Mouse (Mus musculus): ENCODE results near the gene Vmn1r169. TPM values are rescaled to one million over a fixed set of nuclear protein-coding genes. Genes with fewer than 3 reads are reported as not detected.
"Not testable (repeated sequence)": the region's sequence is repeated elsewhere in the genome, so short reads cannot be mapped to it uniquely, and the experiment has no call there.

The Vmn1r169 gene
- not detected in 2 replicates for polyA plus RNA-seq (2014; fragmentation: Nextera tagmentation; extraction: Ambion mirVana)

DNA sequence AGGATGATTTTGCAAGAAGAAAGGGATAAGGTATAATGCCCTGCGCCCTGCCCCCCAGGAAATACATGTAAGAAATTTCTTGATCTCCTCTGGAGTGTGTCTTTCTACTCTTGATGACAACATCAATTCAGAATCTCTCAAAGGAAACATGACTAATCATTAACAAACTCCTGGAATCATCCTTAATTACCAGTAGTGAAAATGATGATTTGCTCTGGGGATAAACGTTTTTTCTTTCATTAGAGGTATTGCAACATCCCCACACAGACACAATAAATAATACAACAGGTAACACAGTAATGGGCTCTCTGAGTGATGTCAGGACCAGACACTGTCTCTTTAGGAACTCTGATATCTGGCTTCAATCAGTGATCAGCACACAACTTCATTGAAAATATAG is at the start of gene Vmn1r169:
TSS of gene Vmn1r169 (plus strand) at position 301 of the 400 bp plus-strand sequence.
- 60% methylated on average over 1 of the region's 2 CpGs for WGBS (ENCODE audit: insufficient replicate concordance)
- H3K27ac ChIP-seq (ENCODE audit: low read depth, low read length); ATAC-seq (replicated peaks; ENCODE audit: insufficient number of reproducible peaks, low FRiP score, low TSS enrichment): not testable (repeated sequence)

GRCm38 (mm10) chr7:23539432-23539831 is 35.9 kb upstream of the Vmn1r169 start, which contains the start of gene Vmn1r168:
Gene Vmn1r168, plus strand, starts transcription at chr7:23539732.
- not testable (repeated sequence) for H3K4me1 ChIP-seq (ENCODE audit: control insufficient read depth, insufficient read depth, low read length); H3K27me3 ChIP-seq (ENCODE audit: control insufficient read depth, insufficient read depth, low read length); H3K9me3 ChIP-seq (replicated peaks; ENCODE audit: control insufficient read depth, low read length); H3K36me3 ChIP-seq (ENCODE audit: control insufficient read depth, insufficient read depth, low read length); H3K27ac ChIP-seq (ENCODE audit: low read depth, low read length); H3K9ac ChIP-seq (ENCODE audit: low read depth, low read length); H3K4me3 ChIP-seq (ENCODE audit: low read depth, low read length); H3K4me2 ChIP-seq; ATAC-seq (replicated peaks; ENCODE audit: insufficient number of reproducible peaks, low FRiP score, low TSS enrichment)
- WGBS (ENCODE audit: insufficient replicate concordance): no CpG with 5 or more reads among the region's 1 CpGs

More for the DNA sequence above, at the start of gene Vmn1r169:
- not testable (repeated sequence) for H3K36me3 ChIP-seq (ENCODE audit: control insufficient read depth, insufficient read depth, low read length); H3K27me3 ChIP-seq (ENCODE audit: control insufficient read depth, insufficient read depth, low read length); H3K4me1 ChIP-seq (ENCODE audit: control insufficient read depth, insufficient read depth, low read length); H3K4me2 ChIP-seq; H3K4me3 ChIP-seq (ENCODE audit: low read depth, low read length); H3K9ac ChIP-seq (ENCODE audit: low read depth, low read length); H3K9me3 ChIP-seq (replicated peaks; ENCODE audit: control insufficient read depth, low read length)

DNA sequence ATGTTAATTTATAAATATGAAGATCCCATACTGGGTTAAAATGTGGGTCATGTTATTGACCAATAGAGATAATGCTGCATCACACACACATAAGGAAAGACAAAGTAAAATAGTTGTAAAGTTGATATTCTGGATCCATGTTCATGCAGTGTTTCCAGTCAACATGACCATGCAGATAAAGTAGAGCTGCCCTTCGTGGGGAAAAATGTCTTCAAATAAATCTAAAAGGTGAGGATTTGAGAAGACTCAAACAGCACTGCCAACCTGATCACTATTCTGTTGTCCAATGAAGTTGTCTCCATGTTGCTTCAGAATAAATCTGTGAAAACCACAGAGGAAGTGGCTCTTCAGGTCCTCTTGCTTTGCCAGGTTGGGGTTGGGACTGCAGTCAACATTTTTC is 30.5 kb downstream of the Vmn1r169 start, which contains the start of gene Vmn1r170:
TSS of gene Vmn1r170 (plus strand) at position 301 of the 400 bp plus-strand sequence.
- not testable (repeated sequence) for ATAC-seq (replicated peaks; ENCODE audit: insufficient number of reproducible peaks, low FRiP score, low TSS enrichment); H3K4me3 ChIP-seq (ENCODE audit: low read depth, low read length); H3K27ac ChIP-seq (ENCODE audit: low read depth, low read length); H3K27me3 ChIP-seq (ENCODE audit: control insufficient read depth, insufficient read depth, low read length); H3K4me2 ChIP-seq; H3K9me3 ChIP-seq (replicated peaks; ENCODE audit: control insufficient read depth, low read length); H3K4me1 ChIP-seq (ENCODE audit: control insufficient read depth, insufficient read depth, low read length); H3K36me3 ChIP-seq (ENCODE audit: control insufficient read depth, insufficient read depth, low read length); H3K9ac ChIP-seq (ENCODE audit: low read depth, low read length)
- WGBS (ENCODE audit: insufficient replicate concordance): 35% methylated on average over 1 of the region's 1 CpGs

Other genes starting within 250 kb of the Vmn1r169 start
- not detected in 2 replicates for gene Nlrp5, start 189.6 kb upstream of the Vmn1r169 start, polyA plus RNA-seq (2014; fragmentation: Nextera tagmentation; extraction: Ambion mirVana)
- not detected in 2 replicates for gene Vmn1r167, start 68.3 kb upstream of the Vmn1r169 start, polyA plus RNA-seq (2014; fragmentation: Nextera tagmentation; extraction: Ambion mirVana)
- not detected in 2 replicates for gene Vmn1r168, start 35.8 kb upstream of the Vmn1r169 start, polyA plus RNA-seq (2014; fragmentation: Nextera tagmentation; extraction: Ambion mirVana)
- gene Vmn1r170, start 30.6 kb downstream of the Vmn1r169 start, polyA plus RNA-seq (2014; fragmentation: Nextera tagmentation; extraction: Ambion mirVana): not detected in 2 replicates
- gene Vmn1r171, start 55.2 kb downstream of the Vmn1r169 start, polyA plus RNA-seq (2014; fragmentation: Nextera tagmentation; extraction: Ambion mirVana): not detected in 2 replicates
- gene Vmn1r172, start 82.8 kb downstream of the Vmn1r169 start, polyA plus RNA-seq (2014; fragmentation: Nextera tagmentation; extraction: Ambion mirVana): not detected in 2 replicates
- not detected in 2 replicates for gene Vmn1r173, start 125.2 kb downstream of the Vmn1r169 start, polyA plus RNA-seq (2014; fragmentation: Nextera tagmentation; extraction: Ambion mirVana)
- gene Vmn1r174, start 176.7 kb downstream of the Vmn1r169 start, polyA plus RNA-seq (2014; fragmentation: Nextera tagmentation; extraction: Ambion mirVana): not detected in 2 replicates
- gene Vmn1r175, start 235.1 kb downstream of the Vmn1r169 start, polyA plus RNA-seq (2014; fragmentation: Nextera tagmentation; extraction: Ambion mirVana): not detected in 2 replicates